Mouse (Mus musculus) C2C12 (cell line): ENCODE measurements around the gene Tspan9.

Experiments
- CEBPB ChIP-seq: IDR thresholded peaks from one replicate; pipeline ENCODE4 v1.6.1; 2011; ENCODE audit warnings: low read depth, mild to moderate bottlenecking, control low read depth, moderate library complexity
- CTCF ChIP-seq: IDR thresholded peaks from one replicate; pipeline ENCODE4 v1.5.1; 2011; ENCODE audit not compliant: control insufficient read depth, insufficient read depth, insufficient read length
- MYOD1 ChIP-seq: IDR thresholded peaks from one replicate; pipeline ENCODE4 v1.6.1; 2011; ENCODE audit warnings: low read depth; ENCODE audit not compliant: control insufficient read depth, insufficient read length

DNA sequence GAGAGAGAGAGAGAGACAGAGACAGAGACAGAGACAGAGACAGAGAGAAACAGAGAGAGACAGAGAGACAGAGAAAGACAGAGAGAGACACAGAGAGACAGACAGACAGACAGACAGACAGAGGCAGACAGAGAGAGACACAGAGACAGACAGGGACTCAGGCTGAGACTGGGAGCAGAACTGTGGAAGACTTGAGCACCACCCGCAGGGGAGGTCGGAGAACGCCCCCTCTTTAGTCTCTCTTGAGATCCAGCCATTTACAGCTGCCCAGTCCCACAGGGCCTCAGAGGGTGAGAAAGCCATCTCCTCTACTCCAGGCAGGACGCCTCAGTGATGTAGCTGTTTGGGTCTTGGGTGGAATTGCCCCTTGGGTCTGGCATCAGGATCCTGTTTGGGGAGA, 225.7 kb downstream of the Tspan9 start:
- TF ChIP-seq CTCF: no peak
- TF ChIP-seq CEBPB: no peak
- TF ChIP-seq MYOD1: no peak
